Mouse (Mus musculus): ENCODE data around the gene Rnf150.

Gene Rnf150

GRCm38 (mm10) chr8:82863041-82863744 lies at the start of gene Rnf150:
Gene Rnf150, plus strand, starts transcription at chr8:82863356.
- peak; percentile 90 for DNase-seq (ENCODE audit: low spot score)

- no peak for DNase-seq (ENCODE audit: low spot score)
Observed at GRCm38 (mm10) chr8:82826135-82827046, 36.8 kb upstream of the Rnf150 start.

- no peak for DNase-seq (ENCODE audit: low spot score)
Observed at GRCm38 (mm10) chr8:82840415-82840814, 22.7 kb upstream of the Rnf150 start.

GRCm38 (mm10) chr8:82840963-82841362 lies 22.2 kb upstream of the Rnf150 start:
- no peak for DNase-seq (ENCODE audit: low spot score)

GRCm38 (mm10) chr8:82841520-82842142 lies 21.5 kb upstream of the Rnf150 start:
- DNase-seq (ENCODE audit: low spot score), result peak; percentile 48

- no peak for DNase-seq (ENCODE audit: low spot score)
Observed at GRCm38 (mm10) chr8:82843697-82844096, 19.5 kb upstream of the Rnf150 start.

- DNase-seq (ENCODE audit: low spot score), result no peak
Observed at GRCm38 (mm10) chr8:82844413-82844812, 18.7 kb upstream of the Rnf150 start.

- DNase-seq (ENCODE audit: low spot score), result no peak
Observed at GRCm38 (mm10) chr8:82846098-82846497, 17.1 kb upstream of the Rnf150 start.

- DNase-seq (ENCODE audit: low spot score), result no peak
Observed at GRCm38 (mm10) chr8:82846730-82847129, 16.4 kb upstream of the Rnf150 start.

- DNase-seq (ENCODE audit: low spot score), result no peak
Observed at GRCm38 (mm10) chr8:82858541-82859342, 4.4 kb upstream of the Rnf150 start.

GRCm38 (mm10) chr8:82859343-82859620 lies 3.9 kb upstream of the Rnf150 start:
- no peak for DNase-seq (ENCODE audit: low spot score)

GRCm38 (mm10) chr8:82863745-82864520 lies 777 bp downstream of the Rnf150 start:
- DNase-seq (ENCODE audit: low spot score), result peak; percentile 55

- peak; percentile 44 for DNase-seq (ENCODE audit: low spot score)
Observed at GRCm38 (mm10) chr8:82864521-82864818, 1.3 kb downstream of the Rnf150 start.

GRCm38 (mm10) chr8:82865239-82865638 lies 2.1 kb downstream of the Rnf150 start:
- DNase-seq (ENCODE audit: low spot score), result peak; percentile 27

- DNase-seq (ENCODE audit: low spot score), result no peak
Observed at GRCm38 (mm10) chr8:82866251-82866650, 3.1 kb downstream of the Rnf150 start.

- DNase-seq (ENCODE audit: low spot score), result peak; percentile 82
Observed at GRCm38 (mm10) chr8:82870840-82871490, 7.8 kb downstream of the Rnf150 start.

GRCm38 (mm10) chr8:82871986-82872385 lies 8.8 kb downstream of the Rnf150 start:
- no peak for DNase-seq (ENCODE audit: low spot score)

GRCm38 (mm10) chr8:82874102-82874501 lies 10.9 kb downstream of the Rnf150 start:
- no peak for DNase-seq (ENCODE audit: low spot score)

GRCm38 (mm10) chr8:82875135-82875534 lies 12.0 kb downstream of the Rnf150 start:
- DNase-seq (ENCODE audit: low spot score), result no peak

GRCm38 (mm10) chr8:82884480-82884879 lies 21.3 kb downstream of the Rnf150 start:
- no peak for DNase-seq (ENCODE audit: low spot score)

- DNase-seq (ENCODE audit: low spot score), result no peak
Observed at GRCm38 (mm10) chr8:82887234-82887633, 24.1 kb downstream of the Rnf150 start.
